Mouse (Mus musculus) spleen, postnatal 36 days (tissue): ENCODE data around the gene BC003965.
"Not testable (repeated sequence)": the region's sequence is repeated elsewhere in the genome, so short reads cannot be mapped to it uniquely, and the experiment has no call there.

Source experiments
- DNase-seq, 2 experiments: peaks; one replicate each; pipeline ENCODE4 v3.0.0; 2022; ENCODE audit warnings: low spot score in 2 of 2, mixed read lengths in 1 of 2

Gene BC003965

DNA sequence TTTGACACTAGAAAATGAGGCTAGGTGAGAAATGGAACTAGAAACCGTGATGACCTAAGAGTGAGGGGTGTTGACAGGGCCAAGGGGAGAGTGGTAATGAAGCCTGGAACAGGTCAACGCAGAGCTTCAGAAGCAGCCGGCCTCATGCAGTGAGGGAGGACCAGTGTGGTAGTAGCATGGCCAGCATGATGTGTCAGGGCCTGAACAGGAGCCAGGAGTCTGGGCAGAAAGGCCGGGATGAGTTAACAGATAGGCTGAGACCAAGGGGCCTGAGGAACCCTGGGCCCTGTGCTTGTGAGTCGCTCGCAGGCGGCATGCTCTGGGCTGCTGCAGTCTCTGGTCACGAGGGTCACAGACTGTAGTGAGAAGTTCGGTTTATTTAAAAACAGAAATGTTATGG, 34.6 kb downstream of the BC003965 start:
- DNase-seq = no peak

DNA sequence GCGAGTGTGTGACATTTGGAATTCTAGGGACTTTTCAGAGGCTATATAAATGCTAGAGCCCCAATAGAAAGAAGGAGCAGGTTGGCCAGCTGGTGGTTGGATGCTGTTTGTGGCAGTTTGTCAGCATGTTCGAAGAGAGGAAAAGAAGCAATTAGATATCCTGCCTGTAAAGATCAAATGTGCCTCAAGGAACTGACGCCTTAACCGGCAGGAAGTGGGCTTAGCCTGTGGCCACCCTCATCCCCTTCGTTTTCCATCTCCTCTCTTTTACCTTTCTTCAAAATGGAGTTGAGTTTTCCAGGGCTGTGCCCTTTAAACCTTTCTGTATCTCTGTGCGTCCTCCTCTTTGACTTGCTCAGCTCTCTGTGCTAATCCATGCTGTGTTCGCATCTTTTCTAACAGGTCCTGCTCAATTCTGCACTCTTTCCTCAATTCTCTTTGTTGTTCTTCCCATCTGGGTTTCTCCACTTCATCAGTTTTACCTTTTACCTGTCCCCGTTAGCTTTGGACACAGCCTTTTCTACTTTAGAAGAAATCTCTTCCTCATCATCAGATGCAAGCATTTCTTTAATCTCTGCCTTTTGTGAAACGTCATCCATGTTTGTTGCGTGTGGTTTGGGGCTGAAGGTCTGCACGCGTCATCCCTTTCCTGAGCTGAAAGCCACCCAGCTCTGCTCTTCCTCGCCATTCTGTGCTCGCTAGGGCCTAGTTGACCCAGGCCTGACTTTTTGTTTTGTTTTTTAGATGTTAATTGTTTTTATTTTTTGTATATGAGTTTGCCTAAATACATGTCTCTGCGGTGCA, 35.3 kb downstream of the BC003965 start:
- DNase-seq = no peak

DNA sequence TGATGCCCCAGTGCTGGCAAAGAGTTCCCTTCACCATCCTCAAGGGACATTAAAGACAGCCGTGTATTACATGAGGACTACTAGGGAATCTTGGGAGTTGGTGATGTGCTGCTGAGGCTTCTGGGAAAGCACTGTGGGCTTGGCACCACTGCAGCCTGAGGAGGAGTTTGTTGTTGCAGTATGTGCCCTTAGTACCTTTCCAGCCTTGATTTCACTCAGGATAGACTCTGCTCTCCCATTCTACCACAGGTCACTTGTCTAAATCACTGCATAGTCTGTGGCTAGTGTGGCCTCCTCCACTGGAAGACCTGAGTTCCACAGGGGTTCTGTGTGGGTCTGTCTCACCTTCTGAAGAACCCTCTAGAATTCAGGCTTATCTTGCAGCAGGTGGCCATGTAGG, 36.4 kb downstream of the BC003965 start:
- DNase-seq = no peak

DNA sequence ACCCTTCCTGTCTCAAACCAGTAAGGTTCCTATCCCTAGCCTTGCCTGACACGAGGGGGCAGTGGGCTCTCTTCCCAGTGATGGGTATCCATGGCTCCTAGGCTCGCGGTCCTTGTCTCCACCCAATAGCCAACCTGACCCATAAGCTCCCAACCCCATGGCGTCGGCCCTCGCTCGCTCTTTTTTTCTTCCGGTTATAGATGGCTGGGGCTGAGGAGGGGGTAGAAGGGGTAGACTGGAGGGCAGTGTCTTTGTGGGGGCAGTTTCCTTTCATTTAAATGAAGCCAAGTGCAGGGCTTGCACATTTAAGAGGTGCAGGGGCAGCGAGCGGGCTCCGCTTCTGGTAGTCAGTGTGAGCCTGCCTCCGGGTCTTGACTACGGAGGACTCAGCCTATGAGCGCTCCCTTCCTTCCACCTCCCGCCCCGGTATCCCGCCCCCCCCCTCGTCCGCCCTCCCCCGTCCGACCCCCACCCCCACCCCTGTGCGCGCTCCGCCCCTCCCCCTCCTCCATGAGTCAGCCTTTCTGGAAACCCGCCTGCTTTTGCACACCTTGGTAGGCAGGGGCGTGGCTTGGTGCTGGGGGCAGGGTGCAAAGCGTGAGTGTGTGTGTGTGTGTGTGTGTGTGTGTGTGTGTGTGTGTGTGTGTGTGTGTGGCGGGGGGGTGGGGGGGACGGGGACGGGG, 37.6 kb downstream of the BC003965 start:
- peak; percentile 54 to 76 for DNase-seq

DNA sequence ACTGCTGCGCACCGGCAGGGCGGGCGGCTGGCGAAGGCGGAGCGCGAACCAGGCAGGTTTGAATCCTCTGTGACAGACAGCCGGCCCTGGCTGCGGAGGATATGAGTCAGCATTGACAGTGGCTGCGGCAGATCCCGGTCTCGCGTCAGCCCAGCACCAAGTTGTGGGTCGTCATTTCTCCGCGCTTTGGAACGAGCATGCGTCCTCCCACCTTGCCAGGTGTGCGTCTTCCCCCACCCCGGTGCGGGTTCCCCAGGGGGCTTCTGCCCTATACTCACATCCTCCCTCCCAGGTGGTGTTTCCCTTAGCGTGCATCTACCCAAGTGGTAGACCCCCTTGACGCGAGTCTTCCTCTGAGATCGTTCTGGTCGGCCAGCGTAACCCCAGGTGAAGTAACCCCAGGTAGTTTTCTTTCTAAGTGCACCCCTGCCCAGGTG, 38.2 kb downstream of the BC003965 start:
- peak in 1 of 2 experiments; percentile 35 for DNase-seq

DNA sequence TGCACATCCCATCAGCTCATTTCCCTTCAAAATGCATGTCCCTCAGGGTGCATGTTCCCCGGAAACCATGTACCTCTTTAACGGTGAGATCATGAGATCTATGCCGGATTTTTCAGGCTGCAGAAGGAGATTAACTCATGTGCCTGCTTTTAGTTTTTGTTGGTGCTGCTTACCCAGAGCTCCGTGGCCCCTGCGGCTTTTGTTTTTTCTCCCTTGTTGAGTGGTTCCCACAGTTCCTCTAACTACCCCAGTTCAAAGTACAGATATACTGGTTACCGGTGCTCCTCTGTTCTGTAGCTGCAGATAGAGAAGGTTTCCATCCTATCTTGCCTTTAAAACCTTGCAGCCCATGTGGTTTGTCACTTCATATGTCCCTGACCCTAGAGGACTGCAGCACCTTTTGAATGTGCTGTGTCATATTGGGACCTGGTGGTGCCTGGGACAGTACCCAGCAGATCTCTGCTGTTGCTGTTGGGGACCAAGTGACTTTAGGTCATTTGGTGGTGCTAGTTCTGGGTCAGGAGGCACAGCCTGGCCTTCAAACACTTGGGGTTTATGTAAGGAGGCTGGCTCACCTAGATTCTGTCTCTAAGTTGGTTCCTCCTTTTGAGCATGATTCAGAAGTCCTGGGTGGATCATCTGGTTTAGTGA, 38.7 kb downstream of the BC003965 start:
- no peak for DNase-seq

DNA sequence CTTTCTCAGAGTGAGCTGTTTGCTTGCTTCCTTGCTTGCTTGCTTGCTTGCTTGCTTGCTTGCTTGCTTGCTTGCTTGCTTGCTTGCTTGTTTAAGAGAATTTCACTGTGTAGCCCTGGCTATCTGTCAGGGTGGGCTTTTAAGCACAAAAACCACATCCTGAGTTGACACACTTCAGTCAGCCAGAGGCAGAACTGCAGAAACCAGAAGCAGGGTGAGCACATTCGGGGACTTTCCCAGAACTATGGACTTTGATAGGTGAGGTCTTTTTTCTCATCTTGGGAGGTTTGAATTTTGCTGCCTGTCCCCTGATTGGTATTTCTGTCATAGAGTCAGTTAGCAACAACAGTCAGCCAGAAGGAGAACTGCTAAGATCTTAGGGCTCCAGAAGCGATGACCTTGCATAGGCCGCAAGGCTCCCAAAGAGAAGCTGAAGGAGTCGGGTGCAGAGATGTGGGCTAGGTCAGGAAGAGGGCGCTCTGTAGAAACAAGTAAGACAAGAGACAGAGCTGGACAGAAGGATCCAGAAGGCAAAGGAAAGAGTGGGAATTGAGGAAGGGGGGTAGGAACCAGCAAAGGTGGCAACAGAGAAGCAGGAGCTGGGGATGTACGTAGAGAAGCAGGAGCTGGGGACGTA, 40.4 kb downstream of the BC003965 start:
- peak; percentile 70 to 73 for DNase-seq

DNA sequence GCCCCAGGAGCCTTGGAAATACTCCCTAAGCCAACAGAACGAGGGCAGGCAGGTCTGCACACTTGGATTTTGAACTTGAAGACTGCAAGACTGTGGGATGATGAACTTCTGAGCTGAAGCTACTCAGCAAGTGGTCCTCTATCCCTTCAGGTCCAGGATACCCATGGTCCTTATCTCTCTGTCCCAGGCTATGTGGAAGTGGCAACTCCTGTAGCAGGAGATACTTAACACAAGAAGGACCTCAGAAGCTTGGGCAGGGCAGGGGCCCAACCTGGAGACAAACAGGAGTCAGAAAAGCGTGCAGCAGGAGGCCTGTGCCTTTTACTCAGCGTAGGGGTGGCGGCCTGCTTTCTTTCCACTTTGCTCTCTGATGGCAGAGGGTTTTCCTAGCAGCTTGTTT, 41.3 kb downstream of the BC003965 start:
- DNase-seq = no peak

DNA sequence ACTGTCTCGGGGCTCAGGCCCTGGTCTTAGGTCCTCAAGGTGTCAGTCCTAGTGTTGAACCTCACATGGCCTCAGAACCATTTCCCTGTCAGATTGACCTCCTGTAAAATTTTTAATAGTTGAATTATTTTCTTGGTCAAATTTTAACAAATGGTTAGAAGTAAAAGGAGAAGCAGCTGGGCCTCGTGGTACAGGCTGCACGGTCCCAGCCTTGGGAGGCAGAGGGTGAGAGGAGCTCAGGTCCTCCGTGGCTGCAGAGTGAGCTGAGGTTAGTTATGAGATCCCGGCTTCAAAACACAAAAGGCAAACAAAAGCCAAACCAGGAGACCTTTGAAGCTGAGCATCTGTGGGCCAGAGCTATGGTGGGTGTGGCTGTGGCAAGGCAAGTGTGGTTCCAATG, 43.6 kb downstream of the BC003965 start:
- no peak for DNase-seq

DNA sequence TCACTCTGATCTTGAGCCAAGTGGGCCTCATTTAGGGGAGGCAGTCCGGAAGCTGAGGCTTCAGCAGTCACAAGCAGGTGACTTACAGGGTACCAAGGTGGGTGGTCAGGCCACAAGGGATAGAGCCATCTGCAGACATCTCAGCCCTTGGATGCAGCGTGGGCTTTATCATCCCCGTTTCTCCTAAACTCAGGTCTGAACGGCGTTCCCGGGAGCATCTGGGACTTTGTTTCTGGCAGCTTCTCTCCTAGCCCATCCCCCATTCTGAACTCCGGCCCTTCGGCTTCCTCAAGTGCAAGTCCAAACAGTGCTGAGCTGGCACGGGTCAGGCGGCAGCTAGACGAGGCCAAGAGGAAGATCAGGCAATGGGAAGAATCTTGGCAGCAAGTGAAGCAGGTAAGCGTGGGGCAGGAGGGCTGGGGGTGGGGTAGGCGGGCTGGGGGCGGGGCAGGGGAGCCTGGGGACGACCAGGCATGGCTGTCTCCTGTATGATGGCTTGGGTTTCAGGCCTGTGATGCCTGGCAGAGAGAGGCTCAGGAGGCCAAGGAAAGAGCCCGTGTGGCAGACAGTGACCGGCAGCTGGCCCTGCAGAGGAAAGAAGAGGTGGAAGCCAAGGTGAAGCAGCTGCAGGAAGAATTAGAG, 45.8 kb downstream of the BC003965 start:
- not testable (repeated sequence) for DNase-seq

DNA sequence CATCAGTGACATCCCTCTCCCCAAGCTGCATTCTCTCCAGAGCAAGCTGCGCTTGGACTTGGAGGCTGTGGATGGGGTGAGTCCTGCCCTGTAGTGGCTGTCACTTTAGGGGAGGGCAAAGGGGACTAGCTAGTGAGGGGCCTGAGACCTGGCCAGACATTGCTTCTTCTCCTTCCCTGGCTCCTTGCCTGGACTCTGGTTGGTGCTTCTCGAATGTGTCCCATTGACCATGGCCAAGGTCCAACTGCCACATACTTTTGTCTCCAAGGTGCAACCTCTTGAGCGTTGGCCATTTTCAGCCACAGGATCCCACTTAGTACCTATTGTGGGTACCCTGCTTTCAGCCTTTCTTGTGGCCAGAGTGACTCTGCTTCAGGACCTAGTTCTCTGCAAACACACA, 46.3 kb downstream of the BC003965 start:
- no peak for DNase-seq

DNA sequence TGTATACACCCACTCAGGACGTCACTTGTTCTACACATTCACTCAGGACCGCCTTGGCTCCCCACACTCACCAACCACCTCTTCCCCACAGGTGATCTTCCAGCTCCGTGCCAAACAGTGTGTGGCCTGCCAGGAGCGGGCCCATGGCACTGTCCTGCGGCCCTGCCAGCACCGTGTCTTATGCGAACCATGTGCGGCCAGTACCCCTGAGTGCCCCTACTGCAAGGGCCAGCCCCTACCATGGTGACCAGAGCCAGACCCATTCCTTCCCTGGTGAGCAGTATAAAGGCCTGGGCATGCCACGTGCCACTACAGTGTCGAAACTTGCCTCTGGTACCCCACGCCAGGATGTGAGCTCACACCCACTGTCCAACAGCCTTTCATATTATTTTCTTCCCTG, 47.3 kb downstream of the BC003965 start:
- not testable (repeated sequence) for DNase-seq

DNA sequence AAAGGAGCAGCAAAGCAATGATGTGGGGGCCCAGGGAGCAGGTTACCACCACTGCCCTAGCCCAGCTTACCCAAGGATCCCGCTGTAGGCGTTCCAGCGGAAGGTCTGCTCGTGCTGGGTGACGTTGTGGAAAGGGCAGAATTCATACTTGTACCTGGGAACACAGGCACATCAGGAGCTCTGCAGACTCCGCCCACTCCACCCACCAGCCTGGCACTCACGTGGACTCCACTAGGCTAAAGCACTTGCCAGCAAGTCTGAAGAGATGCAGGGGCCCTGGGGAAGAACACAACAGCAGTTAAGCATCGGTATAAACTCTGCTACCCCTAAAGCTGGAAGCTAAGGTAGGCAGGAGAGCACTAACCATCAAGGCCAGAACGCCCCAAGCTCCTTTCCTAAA, 51.3 kb downstream of the BC003965 start:
- no peak for DNase-seq
